Mouse (Mus musculus): ENCODE results near the gene Hspa1a.
"Not testable (repeated sequence)": the region's sequence is repeated elsewhere in the genome, so short reads cannot be mapped to it uniquely, and the experiment has no call there.

The Hspa1a gene

DNA sequence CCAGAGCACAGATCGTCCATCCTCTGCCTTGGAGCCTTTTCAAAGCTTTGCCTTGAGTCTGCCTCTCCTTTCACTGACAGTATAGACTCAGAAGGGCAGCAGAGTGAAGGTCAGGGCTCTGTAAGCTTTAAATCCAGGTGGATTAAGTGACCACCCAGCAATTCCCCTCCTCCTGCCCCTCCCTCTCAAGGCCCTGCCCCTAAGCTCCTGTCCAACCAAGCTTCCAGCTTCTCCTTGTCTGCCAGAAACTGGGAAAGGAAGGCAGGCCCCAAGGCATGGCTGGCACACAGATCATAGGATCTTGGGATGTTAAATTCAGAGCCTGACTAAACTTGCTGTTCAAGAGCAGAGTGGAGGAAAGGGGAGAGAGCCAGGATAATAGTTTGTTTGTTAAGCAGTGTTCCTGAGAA, 7.3 kb downstream of the Hspa1a start:
- peak; percentile 19 for DNase-seq (ENCODE audit: low spot score)

DNA sequence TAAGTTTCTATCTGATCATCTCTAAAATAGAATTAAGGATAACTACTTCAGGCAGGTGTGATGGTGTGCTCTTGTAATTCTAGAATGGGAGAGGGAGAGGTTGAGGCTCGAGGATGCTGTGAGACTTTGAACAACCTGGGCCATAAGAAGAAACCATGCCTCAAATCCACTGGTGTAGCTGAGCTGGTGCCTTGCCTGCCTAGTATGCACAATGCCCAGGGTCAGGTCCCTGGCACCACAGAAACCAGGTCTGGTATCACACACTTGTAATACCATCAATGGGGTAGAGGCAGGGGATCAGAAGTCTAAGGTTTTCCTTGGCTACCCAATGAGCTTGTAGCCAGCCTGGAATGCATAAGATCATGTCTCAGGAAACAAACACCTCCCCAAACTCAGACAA, 9.1 kb downstream of the Hspa1a start:
- DNase-seq (ENCODE audit: low spot score), result no peak

DNA sequence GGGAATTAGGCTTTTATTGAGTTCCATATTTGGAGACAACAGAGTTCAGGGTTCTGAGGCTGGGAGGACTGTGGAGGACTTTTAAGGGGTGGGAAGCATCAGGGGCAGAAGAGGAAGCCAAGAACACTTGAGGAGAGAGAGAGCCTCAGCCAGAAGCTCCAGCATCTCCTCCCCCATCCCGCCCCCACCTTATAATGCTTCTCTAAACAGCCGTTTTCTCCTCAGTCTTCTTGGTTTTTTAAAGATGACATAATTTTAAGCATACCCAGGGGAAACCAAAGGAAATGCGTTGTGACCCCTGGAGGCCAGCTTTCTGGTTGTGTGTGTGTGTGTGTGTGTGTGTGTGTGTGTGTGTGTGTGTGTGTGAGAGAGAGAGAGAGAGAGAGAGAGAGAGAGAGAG, 9.8 kb downstream of the Hspa1a start:
- no peak for DNase-seq (ENCODE audit: low spot score)

DNA sequence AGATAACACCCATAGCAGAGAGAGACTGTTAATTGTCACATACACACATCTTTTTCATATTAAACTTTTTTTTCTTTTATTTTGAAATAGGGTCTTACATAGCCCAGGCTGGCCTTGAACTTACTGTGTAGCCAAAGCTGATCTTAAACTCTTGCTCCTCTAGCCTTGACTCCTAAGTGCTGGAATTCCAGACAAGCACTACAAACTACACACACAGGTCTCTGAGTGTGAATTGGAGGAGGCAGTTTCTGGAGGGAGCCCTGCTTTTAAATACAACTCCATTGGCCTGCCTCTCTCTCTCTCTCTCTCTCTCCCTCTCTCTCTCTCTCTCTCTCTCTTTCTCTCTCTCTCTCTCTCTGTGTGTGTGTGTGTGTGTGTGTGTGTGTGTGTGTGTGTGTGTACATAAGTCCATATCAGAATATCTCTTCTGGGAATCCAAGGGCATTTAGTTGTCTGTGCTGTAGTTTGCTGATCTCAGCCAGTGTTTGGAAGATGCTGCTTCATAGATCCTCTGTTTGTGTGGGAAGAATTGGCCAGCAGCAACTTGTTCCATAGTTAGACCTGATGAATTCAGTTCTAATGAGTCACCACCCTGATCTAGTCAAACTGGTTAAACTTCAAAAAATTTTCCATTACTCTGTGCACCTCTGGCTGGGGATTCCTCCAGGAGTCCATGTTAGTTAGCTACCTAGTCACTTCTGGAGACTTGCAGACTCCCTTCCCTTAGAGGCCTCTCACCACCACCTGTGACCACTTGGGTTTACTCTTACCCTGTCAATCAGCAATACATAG, 11.1 kb downstream of the Hspa1a start:
- no peak for DNase-seq (ENCODE audit: low spot score)

DNA sequence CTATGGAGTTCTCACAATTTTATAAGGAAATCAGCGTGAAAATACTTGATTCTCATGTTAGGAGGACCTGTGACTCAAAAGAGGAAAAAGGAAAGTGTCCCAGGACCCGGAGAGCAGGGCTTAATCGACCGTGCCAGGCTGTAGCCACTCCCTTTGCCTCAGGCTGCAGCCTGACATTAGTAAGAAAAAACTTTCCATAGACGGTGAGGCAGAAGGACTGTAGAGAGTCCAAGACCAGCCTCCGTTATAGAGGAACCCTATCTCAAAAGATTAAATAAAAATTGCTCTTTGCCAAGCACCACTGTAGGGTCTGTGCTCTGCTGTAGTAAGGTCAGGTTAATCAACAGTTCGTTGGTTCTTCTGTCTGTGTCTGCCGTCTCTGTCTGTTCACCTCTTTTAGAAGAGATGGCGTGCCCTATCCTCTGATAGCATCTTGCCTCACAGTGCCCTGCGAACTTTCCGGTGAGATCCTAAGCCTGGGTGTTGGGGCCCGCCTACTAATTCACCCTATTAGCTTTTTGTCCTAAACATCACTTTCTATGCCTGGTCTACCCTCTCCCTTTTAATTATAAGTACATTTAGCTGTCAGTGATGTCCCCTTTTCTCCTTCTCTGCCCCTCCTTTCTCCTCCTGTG, 12.0 kb downstream of the Hspa1a start:
- DNase-seq (ENCODE audit: low spot score), result peak; percentile 62

- DNase-seq (ENCODE audit: low spot score), result peak; percentile 89
These were observed 12.7 kb downstream of the Hspa1a start, which contains the start of gene Hspa1b for GRCm38 (mm10) chr17:34959130-34959778. Gene Hspa1b, minus strand, starts transcription at chr17:34959238.

DNA sequence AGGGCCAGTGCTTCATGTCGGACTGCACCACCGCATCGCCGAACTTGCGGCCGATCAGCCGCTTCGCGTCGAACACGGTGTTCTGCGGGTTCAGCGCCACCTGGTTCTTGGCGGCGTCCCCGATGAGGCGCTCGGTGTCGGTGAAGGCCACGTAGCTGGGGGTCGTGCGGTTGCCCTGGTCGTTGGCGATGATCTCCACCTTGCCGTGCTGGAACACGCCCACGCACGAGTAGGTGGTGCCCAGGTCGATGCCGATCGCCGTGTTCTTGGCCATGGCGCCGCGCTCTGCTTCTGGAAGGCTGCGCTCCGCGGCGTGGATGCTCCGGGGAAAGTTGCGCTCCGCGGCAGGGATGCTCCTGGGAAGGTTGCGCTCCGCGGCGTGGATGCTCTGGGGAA, 13.2 kb downstream of the Hspa1a start:
- DNase-seq (ENCODE audit: low spot score), result not testable (repeated sequence)

DNA sequence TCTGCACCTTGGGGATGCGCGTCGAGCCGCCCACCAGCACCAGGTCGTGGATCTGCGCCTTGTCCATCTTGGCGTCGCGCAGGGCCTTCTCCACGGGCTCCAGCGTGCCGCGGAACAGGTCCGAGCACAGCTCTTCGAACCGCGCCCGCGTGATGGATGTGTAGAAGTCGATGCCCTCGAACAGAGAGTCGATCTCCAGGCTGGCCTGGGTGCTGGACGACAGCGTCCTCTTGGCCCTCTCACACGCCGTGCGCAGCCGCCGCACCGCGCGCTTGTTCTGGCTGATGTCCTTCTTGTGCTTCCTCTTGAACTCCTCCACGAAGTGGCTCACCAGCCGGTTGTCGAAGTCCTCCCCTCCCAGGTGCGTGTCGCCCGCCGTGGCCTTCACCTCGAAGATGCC, 14.0 kb downstream of the Hspa1a start:
- not testable (repeated sequence) for DNase-seq (ENCODE audit: low spot score)

GRCm38 (mm10) chr17:34957291-34957690, 14.7 kb downstream of the Hspa1a start:
- DNase-seq (ENCODE audit: low spot score), result not testable (repeated sequence)

- no peak for DNase-seq (ENCODE audit: low spot score)
These were observed 15.6 kb downstream of the Hspa1a start for GRCm38 (mm10) chr17:34956340-34956739.

GRCm38 (mm10) chr17:34955884-34956283, 16.1 kb downstream of the Hspa1a start:
- no peak for DNase-seq (ENCODE audit: low spot score)

- DNase-seq (ENCODE audit: low spot score), result no peak
These were observed 17.1 kb downstream of the Hspa1a start for GRCm38 (mm10) chr17:34954831-34955230.

DNA sequence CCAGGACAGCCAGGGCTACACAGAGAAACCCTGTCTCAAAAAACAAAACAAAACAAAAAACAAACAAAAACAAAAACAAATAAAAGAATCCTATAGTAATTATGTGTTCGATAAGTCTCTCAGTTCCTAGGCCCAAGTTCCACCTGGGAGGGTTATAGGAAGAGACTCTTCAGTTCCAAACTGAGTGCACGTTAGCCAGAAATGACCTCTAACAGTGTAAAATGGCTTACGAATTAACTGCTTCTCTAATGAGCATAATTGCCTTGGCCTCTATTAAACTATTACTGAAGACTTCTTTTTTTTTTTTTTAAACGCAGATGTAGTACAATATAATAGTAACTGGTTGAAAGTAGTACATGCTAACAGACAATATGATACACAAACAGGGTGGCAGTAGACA, 18.1 kb downstream of the Hspa1a start:
- no peak for DNase-seq (ENCODE audit: low spot score)

DNA sequence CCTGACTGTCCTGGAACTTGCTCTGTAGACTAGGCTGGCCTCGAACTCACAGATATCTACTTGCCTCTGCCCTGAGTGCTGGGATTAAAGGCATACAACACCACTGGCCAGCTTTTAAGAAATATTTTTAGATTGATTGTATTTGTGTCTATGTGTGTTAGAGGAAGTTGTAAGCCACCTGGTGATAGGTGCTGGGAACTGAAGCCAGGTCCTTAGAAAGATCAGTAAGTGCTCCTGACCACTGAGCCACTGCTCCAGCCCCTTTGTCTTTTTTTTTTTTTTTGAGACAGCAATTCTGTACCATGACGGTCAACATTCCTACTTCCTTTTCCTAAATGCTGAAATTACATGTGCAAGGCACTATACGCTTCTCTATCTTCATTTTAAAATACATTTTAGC, 18.7 kb downstream of the Hspa1a start:
- DNase-seq (ENCODE audit: low spot score), result no peak

GRCm38 (mm10) chr17:34952378-34953040, 19.4 kb downstream of the Hspa1a start:
- peak; percentile 80 for DNase-seq (ENCODE audit: low spot score)

- no peak for DNase-seq (ENCODE audit: low spot score)
These were observed 20.1 kb downstream of the Hspa1a start for GRCm38 (mm10) chr17:34951636-34952377.

DNA sequence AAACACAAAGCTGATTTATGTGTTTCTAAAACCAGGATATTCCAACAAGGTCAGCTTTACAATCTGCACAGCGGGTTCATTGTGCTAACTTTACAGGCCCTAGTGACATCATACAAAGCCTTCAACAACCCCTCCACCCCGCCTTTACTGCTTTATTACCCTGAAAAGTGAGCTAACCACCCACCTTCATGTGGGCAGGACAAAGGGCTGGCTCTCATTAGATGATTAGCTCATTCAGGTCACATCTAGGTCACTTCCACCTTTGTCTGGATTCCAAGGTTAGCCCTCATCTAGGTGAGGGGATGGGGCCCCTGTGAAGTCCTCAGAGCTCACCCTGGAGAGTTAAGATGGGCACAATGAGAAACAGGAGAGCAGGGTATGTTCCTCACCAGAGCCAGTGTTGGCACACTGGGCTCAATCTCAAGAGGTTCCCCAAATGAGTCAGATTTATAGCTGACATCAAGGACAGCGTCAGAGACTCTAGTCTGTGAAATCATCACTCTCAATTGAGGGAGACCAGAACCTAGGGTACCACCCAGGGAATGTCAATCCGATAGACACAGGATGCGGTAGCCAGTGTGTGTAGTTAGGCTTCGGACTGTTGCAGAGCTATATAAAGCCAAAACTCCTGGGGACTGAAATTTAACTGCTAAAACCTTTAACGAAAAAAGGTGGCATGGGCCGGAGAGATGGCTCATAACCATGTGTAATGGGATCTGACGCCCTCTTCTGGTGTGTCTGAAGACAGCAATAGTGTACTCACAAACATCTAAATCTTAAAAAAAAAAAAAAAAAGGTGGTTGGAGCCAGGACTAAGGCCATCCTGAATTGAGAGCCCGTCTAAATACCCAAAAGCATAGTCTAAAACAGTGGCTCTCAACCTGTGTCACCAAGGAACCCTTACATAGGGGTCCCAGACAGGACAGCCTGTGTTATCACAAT, 21.2 kb downstream of the Hspa1a start:
- peak; percentile 44 for DNase-seq (ENCODE audit: low spot score)

GRCm38 (mm10) chr17:34949553-34949969, 22.4 kb downstream of the Hspa1a start:
- peak; percentile 72 for DNase-seq (ENCODE audit: low spot score)

- DNase-seq (ENCODE audit: low spot score), result peak; percentile 26
These were observed 23.0 kb downstream of the Hspa1a start for GRCm38 (mm10) chr17:34948721-34949552.

GRCm38 (mm10) chr17:34947606-34948005, 24.4 kb downstream of the Hspa1a start:
- peak; percentile 64 for DNase-seq (ENCODE audit: low spot score)

Data from embryo, embryonic 10 days (tissue).